Mouse (Mus musculus) forebrain, embryonic 11.5 days (tissue): ENCODE measurements at regions not wholly inside any gene's neighbourhood (a gene's known extent, or its start where the extent isn't known, plus 50 kb on each side); places are given as distances from the start of the nearest gene placed in this dataset.

Experiments
- ATAC-seq: fragments of 200-750 bp; cut with Nextera tagmentation; replicated peaks from 2 replicates; pipeline ENCODE4 v1.8.0; 2017; ENCODE audit warnings: moderate TSS enrichment; ENCODE audit not compliant: low FRiP score
- DNase-seq: peaks from one replicate; pipeline ENCODE4 v3.0.0-alpha.2; 2017; ENCODE audit warnings: low spot score
- H3K27ac ChIP-seq: fragments of 300-500 bp; sonication (generic); 2 replicates; pipeline ENCODE4 v1.5.1; 2014; ENCODE audit warnings: low read depth, low read length
- H3K27me3 ChIP-seq: fragments of 300-500 bp; sonication (generic); 2 replicates; pipeline ENCODE4 v1.6.1; 2014; ENCODE audit warnings: mild to moderate bottlenecking, low read length, mixed read lengths; ENCODE audit not compliant: control insufficient read depth, insufficient read depth
- H3K36me3 ChIP-seq: fragments of 300-500 bp; sonication (generic); 2 replicates; pipeline ENCODE4 v1.6.1; 2014; ENCODE audit warnings: mild to moderate bottlenecking, low read length, moderate library complexity, mixed read lengths; ENCODE audit not compliant: control insufficient read depth, insufficient read depth
- H3K4me1 ChIP-seq: fragments of 300-500 bp; sonication (generic); replicated peaks from 2 replicates; pipeline ENCODE4 v1.6.1; 2014; ENCODE audit warnings: low read length, mixed read lengths; ENCODE audit not compliant: control insufficient read depth, insufficient read depth
- H3K4me2 ChIP-seq: fragments of 300-500 bp; sonication (generic); 2 replicates; pipeline ENCODE4 v1.6.1; 2014; ENCODE audit warnings: low read depth, mild to moderate bottlenecking, low read length, moderate library complexity, mixed read lengths; ENCODE audit not compliant: severe bottlenecking
- H3K4me3 ChIP-seq: fragments of 300-500 bp; sonication (generic); 2 replicates; pipeline ENCODE4 v1.5.1; 2014; ENCODE audit warnings: low read depth, low read length
- H3K9ac ChIP-seq: fragments of 300-500 bp; sonication (generic); 2 replicates; pipeline ENCODE4 v1.6.1; 2014; ENCODE audit warnings: low read length
- H3K9me3 ChIP-seq: fragments of 300-500 bp; sonication (generic); 2 replicates; pipeline ENCODE4 v1.6.1; 2016; ENCODE audit warnings: low read length, mixed read lengths; ENCODE audit not compliant: control insufficient read depth
- WGBS: fragments of 180-500 bp; shearing (Covaris S2); extraction: QIAGEN DNeasy Blood & Tissue Kit; methylation state at CpG from one replicate; pipeline ENCODE4 v1.1.7; 2014; 5-methylcytosine and 5-hydroxymethylcytosine counted together

DNA sequence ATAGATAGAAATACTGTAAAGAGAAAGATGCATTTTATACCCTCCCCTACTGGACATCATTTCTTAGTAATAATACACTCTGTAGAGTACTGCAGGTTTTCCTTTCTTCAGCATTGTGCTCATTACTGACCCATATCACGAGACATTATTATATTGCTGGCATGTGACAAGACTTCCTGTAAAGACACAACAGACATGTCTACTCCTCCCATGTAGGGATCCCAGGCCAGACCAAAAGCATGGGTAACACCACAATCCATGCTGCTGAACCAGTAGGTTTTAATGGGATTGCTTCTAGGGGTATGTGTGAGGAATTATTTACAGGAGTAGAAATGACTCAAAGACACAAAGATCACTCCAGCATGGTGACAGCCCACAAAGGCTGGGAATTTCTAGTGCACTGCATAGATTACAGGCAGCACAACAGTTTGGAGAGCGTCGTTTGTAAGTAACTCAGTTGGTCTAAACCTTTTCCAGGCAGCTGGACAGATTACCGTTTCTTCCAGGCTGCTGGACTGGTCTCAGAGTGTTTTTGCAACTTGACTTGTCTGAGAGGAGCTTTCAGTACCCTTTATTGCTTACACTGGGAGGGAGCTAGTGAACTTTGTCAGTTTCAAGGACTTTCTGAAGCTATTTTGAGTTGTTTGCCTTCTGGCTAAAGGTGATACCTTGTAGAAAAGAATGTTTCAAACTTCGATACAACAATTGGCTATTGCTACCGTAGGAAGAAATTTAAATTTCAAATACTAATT lies 345.2 kb upstream of the Sel1l start:
- ATAC-seq (no peak), DNase-seq (no peak)
- no peaks in the 10 kb centered on the region for H3K36me3 ChIP-seq
- 89% methylated on average over 6 of the region's 6 CpGs for WGBS
- no peak overlapping the region for H3K27ac ChIP-seq
- no peak overlapping the region for H3K4me3 ChIP-seq
- H3K4me2 ChIP-seq, result no peak overlapping the region
- no peaks in the 10 kb centered on the region for H3K9me3 ChIP-seq
- H3K27me3 ChIP-seq, result no peaks in the 10 kb centered on the region
- no peak overlapping the region for H3K9ac ChIP-seq
- H3K4me1 ChIP-seq, result no peaks in the 10 kb centered on the region

DNA sequence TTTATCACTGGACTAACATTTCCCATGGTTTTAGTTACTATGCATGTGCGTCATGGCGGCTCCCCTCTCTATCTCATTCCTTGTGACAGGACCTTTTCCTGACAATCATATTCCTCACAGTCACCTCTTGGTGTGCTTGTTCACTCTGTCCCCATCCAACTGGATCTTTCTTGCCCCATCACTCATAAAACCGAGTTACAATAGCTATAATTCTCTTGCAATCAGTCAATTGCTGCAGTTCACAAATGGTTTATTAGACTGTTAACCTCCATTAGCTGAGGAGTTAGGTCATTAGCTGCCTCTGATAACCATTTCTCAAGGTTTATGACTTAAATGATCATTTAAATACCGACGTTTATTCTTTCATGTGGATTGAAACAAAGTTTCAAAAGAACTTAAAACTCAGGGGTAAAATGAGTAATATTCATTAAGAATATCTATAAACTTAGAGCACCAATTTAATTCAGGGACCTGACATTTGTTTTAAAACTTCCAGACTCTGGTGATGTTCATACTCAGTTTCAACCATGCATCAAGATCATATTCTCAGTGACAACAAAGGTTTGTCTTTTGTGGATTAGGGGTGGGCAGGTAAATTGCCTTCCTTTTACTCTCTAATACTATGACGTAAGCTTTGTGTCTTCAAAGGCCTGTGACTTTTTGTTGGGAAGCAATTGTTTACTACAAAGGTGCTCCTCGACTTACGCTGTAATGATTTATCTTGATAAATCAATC lies 344.4 kb upstream of the Sel1l start:
- ATAC-seq, result no peak
- 92% methylated on average over 8 of the region's 8 CpGs for WGBS
- no peaks in the 10 kb centered on the region for H3K9me3 ChIP-seq

DNA sequence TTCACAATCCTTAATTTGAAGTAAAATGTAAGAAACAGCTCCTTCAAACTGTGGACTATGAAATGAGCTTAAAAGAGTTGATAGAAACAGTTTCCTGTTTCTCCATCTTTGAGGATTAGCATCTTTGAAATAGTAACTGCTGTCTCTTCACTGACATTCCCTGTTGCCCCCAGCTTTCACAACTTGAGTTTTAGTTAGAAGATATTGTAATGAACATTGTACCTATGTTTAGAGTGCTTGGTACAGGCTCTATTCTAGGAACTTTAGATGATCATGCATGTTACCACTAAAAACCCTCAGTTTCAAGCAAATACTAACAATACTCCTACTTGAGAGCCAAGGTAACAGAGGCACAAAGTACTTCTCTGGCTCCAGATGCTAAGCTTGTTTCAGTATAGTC lies 340.1 kb upstream of the Sel1l start:
- H3K4me2 ChIP-seq, result no peak overlapping the region
- DNase-seq, result no peak
- no peaks in the 10 kb centered on the region for H3K4me1 ChIP-seq
- no peak overlapping the region for H3K27ac ChIP-seq
- no peaks in the 10 kb centered on the region for H3K9me3 ChIP-seq
- no peaks in the 10 kb centered on the region for H3K27me3 ChIP-seq
- ATAC-seq, result no peak
- H3K4me3 ChIP-seq, result no peak overlapping the region
- no peak overlapping the region for H3K9ac ChIP-seq
- no peaks in the 10 kb centered on the region for H3K36me3 ChIP-seq

More for the DNA sequence above, 344.4 kb upstream of the Sel1l start:
- H3K36me3 ChIP-seq, result no peaks in the 10 kb centered on the region
- no peaks in the 10 kb centered on the region for H3K27me3 ChIP-seq
- H3K9ac ChIP-seq, result no peak overlapping the region
- H3K4me2 ChIP-seq, result no peak overlapping the region
- no peak overlapping the region for H3K27ac ChIP-seq
- H3K4me3 ChIP-seq, result no peak overlapping the region
- DNase-seq, result no peak
- no peaks in the 10 kb centered on the region for H3K4me1 ChIP-seq

DNA sequence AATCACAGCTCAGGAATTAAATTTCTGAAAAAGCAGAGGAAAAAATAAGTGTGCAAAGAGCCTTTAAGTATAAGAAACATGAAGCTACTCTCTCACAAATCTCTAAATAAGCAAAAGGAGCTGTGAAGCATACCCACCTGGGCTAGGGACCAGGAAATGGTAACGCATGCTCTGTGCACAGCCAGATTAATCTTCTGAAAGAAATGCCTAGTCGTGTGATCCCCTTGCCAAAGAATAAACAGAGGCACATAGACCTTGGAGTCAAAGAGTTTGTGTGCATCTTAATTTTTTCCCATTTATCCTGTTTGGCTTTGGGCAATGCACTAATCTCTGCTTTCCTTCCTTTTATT lies 338.2 kb upstream of the Sel1l start:
- ATAC-seq (no peak), DNase-seq (no peak)
- 72% methylated on average over 2 of the region's 2 CpGs for WGBS
- H3K27ac ChIP-seq, result no peak overlapping the region
- H3K9me3 ChIP-seq, result no peaks in the 10 kb centered on the region
- no peak overlapping the region for H3K4me2 ChIP-seq
- no peak overlapping the region for H3K9ac ChIP-seq
- H3K36me3 ChIP-seq, result no peaks in the 10 kb centered on the region
- no peaks in the 10 kb centered on the region for H3K4me1 ChIP-seq
- H3K4me3 ChIP-seq, result no peak overlapping the region
- no peaks in the 10 kb centered on the region for H3K27me3 ChIP-seq

DNA sequence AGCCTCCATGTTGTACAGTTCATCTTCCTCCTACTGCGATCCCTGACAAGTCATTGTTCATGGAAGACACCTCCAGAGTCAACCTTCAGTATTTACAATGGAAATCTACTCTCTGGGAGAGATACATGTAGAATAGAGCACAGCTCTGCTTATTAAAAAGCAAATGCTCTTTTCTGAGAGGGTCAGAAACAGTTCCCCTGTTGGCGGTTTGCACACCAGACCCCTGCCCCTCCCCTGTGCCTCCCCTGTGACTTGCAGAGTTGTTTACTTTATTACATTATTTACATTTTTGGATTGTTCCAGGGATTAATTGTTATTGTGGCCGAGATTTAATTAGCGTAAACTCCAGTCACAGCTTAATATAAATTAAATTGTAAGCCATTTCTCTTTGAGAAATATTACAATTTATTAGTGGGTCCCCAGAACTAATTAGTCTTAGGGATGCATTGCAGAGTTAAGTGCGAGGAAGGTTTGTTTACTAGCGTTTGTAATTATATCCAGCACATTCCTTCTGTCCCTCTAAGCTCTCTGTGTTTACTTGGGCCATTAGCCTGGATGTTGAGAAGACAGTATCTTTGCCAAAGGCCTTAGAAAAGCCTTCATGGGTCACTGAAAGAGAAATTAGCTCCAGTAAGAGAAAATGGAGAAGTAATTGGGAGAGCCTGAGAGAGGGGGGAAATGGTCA lies 337.6 kb upstream of the Sel1l start:
- Histone ChIP-seq H3K27me3 (no peaks in the 10 kb centered on the region), H3K9ac (no peak overlapping the region), H3K27ac (no peak overlapping the region), H3K4me2 (no peak overlapping the region), H3K36me3 (no peaks in the 10 kb centered on the region), H3K4me1 (no peaks in the 10 kb centered on the region), H3K9me3 (no peaks in the 10 kb centered on the region), H3K4me3 (no peak overlapping the region)
- DNase-seq, result no peak
- 74% methylated on average over 6 of the region's 6 CpGs for whole genome bisulfite sequencing
- no peak for ATAC-seq

DNA sequence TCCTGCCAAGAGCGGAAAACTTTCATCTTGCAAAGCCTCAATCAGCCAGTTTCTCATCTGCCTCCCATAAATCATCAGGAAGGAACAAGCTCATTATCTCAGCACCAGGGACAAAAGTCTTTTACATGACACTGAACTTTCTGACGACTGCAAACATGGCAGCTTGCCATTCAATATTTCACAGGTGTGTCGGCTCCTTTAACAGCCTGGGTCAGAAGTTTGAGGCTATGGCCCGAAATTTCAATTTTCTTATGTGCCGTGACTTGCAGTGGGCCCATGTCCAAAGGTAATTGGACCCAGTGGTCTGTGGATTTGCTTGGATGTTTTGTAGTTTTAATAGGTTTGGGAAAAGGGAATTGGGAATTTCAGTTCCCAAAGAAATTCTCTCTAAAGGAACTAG lies 330.3 kb upstream of the Sel1l start:
- 76% methylated on average over 5 of the region's 5 CpGs for WGBS
- ATAC-seq (no peak), DNase-seq (no peak)
- Histone ChIP-seq H3K4me2 (no peak overlapping the region), H3K36me3 (no peaks in the 10 kb centered on the region), H3K9me3 (no peaks in the 10 kb centered on the region), H3K9ac (no peak overlapping the region), H3K4me1 (no peaks in the 10 kb centered on the region), H3K27me3 (no peaks in the 10 kb centered on the region), H3K27ac (no peak overlapping the region), H3K4me3 (no peak overlapping the region)

DNA sequence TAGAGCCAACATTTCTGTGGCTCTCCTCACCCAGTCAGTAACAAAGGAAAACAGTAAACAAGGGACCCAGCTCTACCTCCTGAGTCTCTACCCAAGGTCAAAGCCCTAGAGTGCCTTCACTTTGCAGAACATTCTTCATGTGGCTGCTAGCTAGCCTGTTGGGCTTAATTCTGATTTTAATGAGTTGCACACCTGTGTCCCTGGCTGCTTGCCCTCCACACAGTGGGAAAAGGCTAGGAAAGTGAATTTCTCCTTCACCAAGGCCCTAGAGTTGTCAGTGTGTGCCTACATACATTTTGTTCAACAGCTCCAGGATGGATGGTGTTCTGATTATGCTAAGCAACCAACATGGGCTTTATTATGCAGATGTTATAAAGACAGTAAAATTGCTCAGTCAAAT lies 307.8 kb upstream of the Sel1l start:
- no peaks in the 10 kb centered on the region for H3K9me3 ChIP-seq
- no peak for ATAC-seq
- H3K4me2 ChIP-seq, result no peak overlapping the region
- H3K27me3 ChIP-seq, result no peaks in the 10 kb centered on the region
- H3K36me3 ChIP-seq, result no peaks in the 10 kb centered on the region
- H3K9ac ChIP-seq, result no peak overlapping the region
- DNase-seq, result no peak
- H3K27ac ChIP-seq, result no peak overlapping the region
- no peaks in the 10 kb centered on the region for H3K4me1 ChIP-seq
- H3K4me3 ChIP-seq, result no peak overlapping the region

DNA sequence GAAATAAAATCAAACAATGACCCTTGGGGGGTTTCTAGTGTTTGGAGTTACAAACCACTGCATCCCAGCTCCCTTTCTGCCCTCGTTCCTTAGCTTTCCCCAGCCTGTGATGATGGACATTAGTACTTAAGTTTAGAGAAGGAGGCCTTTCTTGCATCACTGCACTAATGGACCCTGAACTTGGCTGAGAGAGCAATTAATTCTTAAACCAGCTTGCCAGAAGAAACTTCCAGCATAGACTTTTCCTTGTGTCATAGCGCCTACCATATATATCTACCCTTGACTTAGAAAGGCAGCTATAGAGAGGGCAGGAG lies 303.9 kb upstream of the Sel1l start:
- Histone ChIP-seq H3K27me3 (no peaks in the 10 kb centered on the region), H3K27ac (no peak overlapping the region), H3K36me3 (no peaks in the 10 kb centered on the region), H3K4me1 (no peaks in the 10 kb centered on the region), H3K9ac (no peak overlapping the region), H3K4me2 (no peak overlapping the region), H3K4me3 (no peak overlapping the region), H3K9me3 (no peaks in the 10 kb centered on the region)
- 67% methylated on average over 2 of the region's 2 CpGs for WGBS
- ATAC-seq (no peak), DNase-seq (no peak)
